Mouse (Mus musculus) heart, adult 2 months (tissue): ENCODE data around the gene Abca7. TPM values are rescaled to one million over a fixed set of nuclear protein-coding genes. Genes with fewer than 3 reads are reported as not detected.

Experiments
- DNase-seq, 2 experiments: peaks; one replicate each; pipeline ENCODE4 v3.0.0; 2021
- H3K27ac ChIP-seq: fragments of 200-600 bp; 2 replicates; pipeline ENCODE4 v1.8.1; 2022
- H3K27me3 ChIP-seq: fragments of 200-500 bp; 2 replicates; pipeline ENCODE4 v1.6.1; 2012; ENCODE audit warnings: mild to moderate bottlenecking, low read length, inconsistent platforms, mixed read lengths; ENCODE audit not compliant: control insufficient read depth, insufficient read depth
- H3K36me3 ChIP-seq: fragments of 200-500 bp; 2 replicates; pipeline ENCODE4 v1.6.1; 2012; ENCODE audit warnings: low read length, inconsistent platforms; ENCODE audit not compliant: control insufficient read depth, insufficient read depth
- H3K4me1 ChIP-seq: fragments of 200-500 bp; 2 replicates; pipeline ENCODE4 v1.6.1; 2011; ENCODE audit warnings: low read length; ENCODE audit not compliant: control insufficient read depth, insufficient read depth
- H3K4me3 ChIP-seq: fragments of 200-600 bp; 2 replicates; pipeline ENCODE4 v1.8.1; 2022
- H3K79me2 ChIP-seq: fragments of 200-500 bp; replicated peaks from 2 replicates; pipeline ENCODE4 v1.6.1; 2012; ENCODE audit warnings: mild to moderate bottlenecking, inconsistent platforms, low read length, moderate library complexity, mixed read lengths; ENCODE audit not compliant: control insufficient read depth, insufficient read depth
- H3K9ac ChIP-seq: fragments of 200-500 bp; 2 replicates; pipeline ENCODE4 v1.6.1; 2012; ENCODE audit warnings: low read depth, mild to moderate bottlenecking, control low read depth, inconsistent platforms, low read length, mixed read lengths
- CTCF ChIP-seq: fragments of 200-600 bp; IDR thresholded peaks from 2 replicates; pipeline ENCODE4 v1.8.1; 2022; ENCODE audit warnings: antibody characterized with exemption, mild to moderate bottlenecking, moderate library complexity
- EP300 ChIP-seq: fragments of 200-500 bp; IDR thresholded peaks from 2 replicates; pipeline ENCODE4 v1.6.1; 2011; ENCODE audit warnings: low read depth, low read length, control low read depth; ENCODE audit not compliant: insufficient read depth
- POLR2A ChIP-seq: fragments of 200-500 bp; IDR thresholded peaks from 2 replicates; pipeline ENCODE4 v1.6.1; 2011; ENCODE audit warnings: mild to moderate bottlenecking, low read depth, low read length, control low read depth; ENCODE audit not compliant: insufficient read depth
- WGBS: fragments of 180-500 bp; shearing (Covaris S2); methylation state at CpG from one replicate; pipeline ENCODE4 v1.1.7; 2018; 5-methylcytosine and 5-hydroxymethylcytosine counted together
- intact Hi-C: fragments of 180-260 bp; cut with DNase I; formaldehyde crosslinking; loops from one replicate; pipeline ENCODE4 v1.15.1; 2025
- polyA plus RNA-seq: library from polyadenylated mRNA; depleted of rRNA; stranded (reverse); fragments of >200 nt; gene quantifications from 2 replicates; pipeline ENCODE4 v1.2.3, GENCODE M21; 2012
- total RNA-seq, 2 experiments: library from RNA; stranded (reverse); gene quantifications; 2 replicates each; pipeline ENCODE4 v1.2.3; 2021

The Abca7 gene
- total and polyA plus RNA-seq, 3 experiments, result 6.6 to 9.2 (median 8.0) TPM

GRCm38 (mm10) chr10:79991548-79991947 lies 4.7 kb upstream of the Abca7 start:
- no peak overlapping the region for H3K27ac ChIP-seq
- peaks cover 14% of the 10 kb centered on the region for H3K4me1 ChIP-seq
- peak; percentile 49 for TF ChIP-seq CTCF
- TF ChIP-seq EP300, result no peak
- TF ChIP-seq POLR2A, result no peak
- no peak for DNase-seq
- H3K79me2 ChIP-seq, result no peaks in the 10 kb centered on the region; the same call in 1 of the 2 replicates
- no peak overlapping the region for H3K4me3 ChIP-seq
- H3K27me3 ChIP-seq, result no peaks in the 10 kb centered on the region
- intact Hi-C loops, result no loop called here
- no peak overlapping the region for H3K9ac ChIP-seq
- 94% methylated on average over 6 of the region's 6 CpGs for WGBS
- no peaks in the 10 kb centered on the region for H3K36me3 ChIP-seq

- Histone ChIP-seq H3K9ac (no peak overlapping the region), H3K4me3 (no peak overlapping the region), H3K27ac (no peak overlapping the region), H3K36me3 (no peaks in the 10 kb centered on the region), H3K4me1 (peaks cover 3% of the 10 kb centered on the region), H3K27me3 (no peaks in the 10 kb centered on the region), H3K79me2 (no peaks in the 10 kb centered on the region)
- TF ChIP-seq POLR2A, result no peak
- no peak for TF ChIP-seq EP300
- TF ChIP-seq CTCF, result no peak
- intact Hi-C loops, result no loop called here
- DNase-seq, result peak in 1 of 2 experiments; percentile 65
- 73% methylated on average over 16 of the region's 16 CpGs for WGBS
These were observed 1.7 kb upstream of the Abca7 start for GRCm38 (mm10) chr10:79994397-79995115.

GRCm38 (mm10) chr10:79995636-79996035 lies 658 bp upstream of the Abca7 start:
- no peak for DNase-seq
- 53% methylated on average over 1 of the region's 1 CpGs for WGBS
- Histone ChIP-seq H3K36me3 (no peaks in the 10 kb centered on the region), H3K4me1 (peaks cover 3% of the 10 kb centered on the region; the same call in 1 of the 2 replicates), H3K27me3 (no peaks in the 10 kb centered on the region), H3K79me2 (no peaks in the 10 kb centered on the region), H3K9ac (no peak overlapping the region), H3K27ac (peak overlapping the region; percentile 30; the same call in 1 of the 2 replicates), H3K4me3 (no peak overlapping the region)
- TF ChIP-seq EP300 (no peak), POLR2A (no peak), CTCF (no peak)
- intact Hi-C loops, result loop anchor here (2.0 kb wide), 2 partner anchors 43 to 69 kb away; partner anchors contain the start of genes Arid3a and Polr2e

DNA sequence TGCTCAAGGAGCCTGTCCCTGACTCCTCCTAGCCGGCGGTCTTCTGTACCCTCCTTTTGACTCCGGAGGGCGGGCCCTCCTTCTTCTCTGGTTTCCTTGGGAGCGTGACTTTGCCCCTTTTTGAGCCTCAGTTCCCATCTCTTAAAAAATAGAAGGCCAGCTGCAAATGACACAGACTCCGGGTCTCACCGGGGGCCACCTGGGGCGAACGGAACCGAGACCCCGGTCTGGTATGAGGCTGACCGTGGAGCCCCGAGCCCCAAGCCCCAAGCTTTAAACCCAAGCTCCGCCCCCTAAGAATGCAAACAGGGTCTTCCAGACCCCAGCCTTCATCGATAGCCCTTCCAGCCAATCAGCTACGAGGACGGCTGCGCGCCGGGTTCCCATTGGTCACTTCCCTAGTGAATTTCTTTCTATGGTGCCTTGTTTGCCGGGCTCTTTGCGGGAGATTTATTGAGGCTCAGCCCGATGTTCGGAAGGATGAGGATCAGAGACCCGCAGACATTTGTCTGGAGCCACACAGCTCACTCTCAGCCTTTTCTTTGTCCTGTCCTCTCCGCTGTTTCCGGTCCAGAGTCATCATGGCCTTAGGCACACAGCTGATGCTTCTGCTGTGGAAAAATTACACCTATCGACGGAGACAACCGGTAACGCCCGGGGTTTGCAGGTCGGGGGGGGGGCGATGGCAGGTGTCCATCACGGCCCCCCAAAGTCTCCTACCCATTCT lies 903 bp downstream of the Abca7 start:
- Histone ChIP-seq H3K9ac (peak overlapping the region; percentile 81), H3K27ac (peak overlapping the region; percentile 85), H3K4me3 (peak overlapping the region; percentile 88), H3K4me1 (peaks cover 3% of the 10 kb centered on the region; the same call in 1 of the 2 replicates), H3K27me3 (no peaks in the 10 kb centered on the region), H3K36me3 (no peaks in the 10 kb centered on the region), H3K79me2 (no peaks in the 10 kb centered on the region)
- no peak for TF ChIP-seq CTCF
- no peak for TF ChIP-seq EP300
- no peak for TF ChIP-seq POLR2A
- intact Hi-C loops, result loop anchor here (2.0 kb wide), 2 partner anchors 42 to 70 kb away; partner anchors contain the start of genes Arid3a and Polr2e
- DNase-seq, result peak; percentile 74 to 77
- 1% methylated on average over 35 of the region's 35 CpGs for WGBS

DNA sequence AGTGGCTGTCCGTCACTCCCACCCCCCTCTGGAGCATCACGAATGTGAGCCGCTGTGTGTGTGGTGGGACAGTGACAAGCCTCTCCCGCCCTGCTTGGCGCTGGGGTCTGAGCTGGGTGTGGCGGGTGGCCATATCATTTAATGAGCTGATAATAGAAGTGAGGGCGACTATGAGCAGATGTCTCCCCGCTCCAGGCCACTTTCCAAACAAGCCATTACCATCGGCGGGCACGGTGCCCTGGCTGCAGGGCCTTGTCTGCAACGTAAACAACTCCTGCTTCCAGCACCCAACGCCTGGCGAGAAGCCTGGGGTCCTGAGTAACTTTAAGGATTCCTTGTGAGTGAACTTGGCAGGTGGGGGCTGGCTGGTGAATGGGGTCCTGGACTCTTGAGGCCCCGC lies 1.5 kb downstream of the Abca7 start:
- 34% methylated on average over 15 of the region's 15 CpGs for WGBS
- H3K79me2 ChIP-seq, result no peaks in the 10 kb centered on the region
- no peak overlapping the region for H3K27ac ChIP-seq
- no peak overlapping the region; the same call in 1 of the 2 replicates for H3K4me3 ChIP-seq
- TF ChIP-seq EP300 (0 out of 2 replicates have a peak, but pooled peaks have one; percentile 9), CTCF (no peak), POLR2A (no peak)
- peak in 1 of 2 experiments; percentile 66 for DNase-seq
- no peak overlapping the region; the same call in 1 of the 2 replicates for H3K9ac ChIP-seq
- no peaks in the 10 kb centered on the region for H3K36me3 ChIP-seq
- H3K27me3 ChIP-seq, result no peaks in the 10 kb centered on the region
- intact Hi-C loops, result loop anchor here (2.0 kb wide), 2 partner anchors 41 to 71 kb away; partner anchors contain the start of genes Arid3a and Polr2e
- H3K4me1 ChIP-seq, result peaks cover 3% of the 10 kb centered on the region; the same call in 1 of the 2 replicates

DNA sequence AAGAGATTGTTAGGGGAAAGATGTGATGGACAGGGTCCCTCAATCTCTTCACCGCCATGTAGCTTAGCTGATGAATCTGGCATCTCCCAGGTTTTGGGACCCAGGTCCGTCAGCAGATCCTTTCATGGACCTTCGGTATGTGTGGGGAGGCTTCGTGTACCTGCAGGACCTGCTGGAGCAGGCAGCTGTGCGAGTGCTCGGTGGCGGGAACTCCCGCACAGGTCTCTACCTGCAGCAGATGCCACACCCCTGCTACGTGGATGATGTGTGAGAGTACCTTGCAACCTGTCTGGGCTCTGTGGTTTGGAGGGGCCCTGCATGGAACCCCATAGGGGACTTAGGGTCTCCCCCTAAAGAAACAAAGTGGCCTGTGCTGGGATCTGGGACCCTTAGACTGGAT lies 5.7 kb downstream of the Abca7 start:
- no peak overlapping the region for H3K27ac ChIP-seq
- no peak for DNase-seq
- H3K4me3 ChIP-seq, result no peak overlapping the region
- H3K9ac ChIP-seq, result no peak overlapping the region
- 96% methylated on average over 9 of the region's 9 CpGs for WGBS
- H3K27me3 ChIP-seq, result no peaks in the 10 kb centered on the region
- no peaks in the 10 kb centered on the region for H3K79me2 ChIP-seq
- intact Hi-C loops, result loop anchor here (2.0 kb wide), 1 partner anchor 17 kb away; no protein-coding TSS in a partner anchor
- no peaks in the 10 kb centered on the region for H3K36me3 ChIP-seq
- TF ChIP-seq POLR2A, result no peak
- TF ChIP-seq EP300, result no peak
- no peak for TF ChIP-seq CTCF
- peaks cover 6% of the 10 kb centered on the region for H3K4me1 ChIP-seq
